Mouse (Mus musculus) adrenal gland, postnatal 36 days (tissue): ENCODE results near the gene Fbxw18. TPM values are rescaled to one million over a fixed set of nuclear protein-coding genes. Genes with fewer than 3 reads are reported as not detected.
"Not testable (repeated sequence)": the region's sequence is repeated elsewhere in the genome, so short reads cannot be mapped to it uniquely, and the experiment has no call there.

Experiments used
- DNase-seq, 2 experiments: peaks; one replicate each; pipeline ENCODE4 v3.0.0; 2021; ENCODE audit warnings: mixed read lengths in 1 of 2
- long read RNA-seq, 2 experiments: library from polyadenylated mRNA; stranded (forward); transcript quantifications; one replicate each; pipeline ENCODE4 v2.0.0; 2021; ENCODE audit warnings: borderline sequencing depth in 2 of 2
- total RNA-seq, 2 experiments: library from RNA; stranded (reverse); gene quantifications; 2 replicates each; pipeline ENCODE4 v1.2.3; 2021

Gene Fbxw18
- not detected for total RNA-seq
- long read RNA-seq, experiment 1 = 0 reads
- long read RNA-seq, experiment 2 = 0 reads

DNA sequence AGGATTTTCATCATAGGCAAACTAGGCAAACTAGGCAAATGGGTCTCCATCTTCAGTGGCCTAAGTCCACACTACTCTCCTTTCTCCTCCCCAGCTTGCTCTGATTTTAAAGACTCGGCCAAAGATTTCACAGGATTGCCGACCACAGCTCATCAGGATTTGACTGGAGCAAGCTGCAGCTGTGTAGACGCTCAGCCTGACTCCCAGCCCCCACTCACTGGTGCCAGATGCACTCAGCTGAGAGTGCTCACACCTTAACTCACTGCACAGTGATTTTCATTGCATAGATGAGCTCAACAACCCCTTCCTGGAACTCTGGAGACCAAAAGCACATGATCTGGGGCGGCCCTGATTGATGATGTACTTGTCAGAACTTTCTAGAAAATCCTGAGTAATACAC is at the start of gene Fbxw18:
Gene Fbxw18, minus strand, starts transcription at position 101 of the 400 bp plus-strand sequence.
- not testable (repeated sequence) for DNase-seq

GRCm38 (mm10) chr9:109745989-109746388 is 43.5 kb upstream of the Fbxw18 start, which contains the start of gene Fbxw26:
TSS of gene Fbxw26 (minus strand) at chr9:109746089.
- not testable (repeated sequence) for DNase-seq

DNA sequence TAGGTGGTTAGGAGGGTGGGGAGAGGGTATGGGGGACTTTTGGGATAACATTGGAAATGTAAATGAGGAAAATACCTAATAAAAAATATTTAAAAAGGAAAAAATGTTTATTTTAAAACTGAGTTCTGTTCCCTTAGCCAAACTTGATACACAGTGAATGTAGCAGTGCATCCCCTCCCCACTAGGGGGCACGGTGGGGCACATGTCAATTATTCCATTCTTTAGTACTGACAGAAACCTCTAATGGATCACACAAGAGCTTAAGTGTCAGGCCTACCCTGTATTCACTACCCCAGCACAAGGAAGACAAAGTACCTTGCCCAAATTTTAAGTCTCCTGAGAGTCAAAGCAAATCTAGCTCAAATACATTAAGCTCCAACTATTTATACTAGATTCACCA is 17.2 kb downstream of the Fbxw18 start:
- peak; percentile 69 to 84 for DNase-seq

- DNase-seq = not testable (repeated sequence)
Observed at GRCm38 (mm10) chr9:109664552-109664951, 37.9 kb downstream of the Fbxw18 start, which contains the start of gene Fbxw25. TSS of gene Fbxw25 (minus strand) at chr9:109664652.

Other genes starting within 250 kb of the Fbxw18 start
- gene Fbxw19, start 206.8 kb downstream of the Fbxw18 start, total RNA-seq = not detected
- gene Fbxw15, start 134.4 kb downstream of the Fbxw18 start, total RNA-seq = not detected
- not detected for gene Fbxw24, start 76.6 kb downstream of the Fbxw18 start, total RNA-seq
- gene Fbxw25, start 38.0 kb downstream of the Fbxw18 start, total RNA-seq = not detected
- not detected for gene Fbxw26, start 43.4 kb upstream of the Fbxw18 start, total RNA-seq
- gene Fbxw27, start 88.0 kb upstream of the Fbxw18 start, total RNA-seq = not detected
- gene Spink8, start 109.6 kb upstream of the Fbxw18 start, total RNA-seq = 10 to 100 TPM; 13.1 to 21.8 TPM
- gene Nme6, start 130.0 kb upstream of the Fbxw18 start, total RNA-seq = 10 to 100 TPM; 19.3 to 21.1 TPM
- under 1 TPM in 1 of 2 experiments, not detected in 1; 0.56 TPM for gene Camp, start 146.9 kb upstream of the Fbxw18 start, total RNA-seq
- gene Cdc25a, start 172.9 kb upstream of the Fbxw18 start, total RNA-seq = 10 to 100 TPM; 10.1 to 17.6 TPM
- gene Map4, start 228.8 kb upstream of the Fbxw18 start, total RNA-seq = 10 to 100 TPM; 75.6 to 96.8 TPM